Mouse (Mus musculus) cortical plate, adult 2 months (tissue): ENCODE data around the gene Stom.

ENCODE experiments used
- CTCF ChIP-seq: fragments of 200-500 bp; IDR thresholded peaks from 2 replicates; pipeline ENCODE4 v1.5.1; 2011; ENCODE audit warnings: mild to moderate bottlenecking, control low read depth, low read length; ENCODE audit not compliant: insufficient read depth; ENCODE audit errors: extremely low read depth
- POLR2A ChIP-seq: fragments of 200-500 bp; IDR thresholded peaks from 2 replicates; pipeline ENCODE4 v1.6.1; 2011; ENCODE audit warnings: mild to moderate bottlenecking, low read length, control low read depth; ENCODE audit not compliant: insufficient read depth; ENCODE audit errors: extremely low read depth

DNA sequence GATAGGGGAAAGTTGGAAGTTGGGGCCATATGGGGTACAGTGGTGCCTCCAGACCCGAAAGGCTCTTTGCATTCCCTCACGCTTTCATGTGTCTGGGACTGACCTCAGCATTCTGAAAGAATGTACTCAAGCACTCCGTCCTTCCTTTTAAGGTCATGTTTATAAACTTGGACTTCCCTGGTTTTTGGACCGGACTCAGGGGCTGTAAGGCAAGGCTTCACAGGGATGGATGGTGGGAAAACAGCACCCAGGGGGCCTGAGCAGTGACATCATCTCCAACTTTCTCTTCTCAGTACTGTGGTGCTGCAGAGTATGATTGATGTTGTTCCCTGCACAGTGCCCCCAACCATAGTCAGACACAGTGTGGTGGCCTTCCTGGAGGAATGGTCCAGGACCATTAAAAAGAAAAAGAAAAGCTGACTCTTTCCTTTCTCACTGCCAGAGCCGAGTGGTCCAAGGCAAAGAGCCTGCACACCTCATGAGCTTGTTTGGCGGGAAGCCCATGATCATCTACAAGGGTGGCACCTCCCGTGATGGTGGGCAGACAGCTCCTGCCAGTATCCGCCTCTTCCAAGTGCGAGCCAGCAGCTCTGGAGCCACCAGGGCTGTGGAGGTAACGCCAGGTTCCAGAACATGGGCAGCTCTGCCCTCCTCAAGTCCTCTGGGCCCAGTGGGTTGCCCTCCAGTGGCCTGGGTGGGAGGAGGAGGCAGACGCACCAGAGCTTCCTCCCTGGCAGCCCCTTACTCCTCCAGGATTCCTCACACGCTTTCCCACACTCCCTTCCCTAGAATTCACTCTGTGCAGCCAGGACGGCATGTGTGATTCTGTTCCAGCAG lies 34.5 kb downstream of the Stom start:
- TF ChIP-seq POLR2A (no peak), CTCF (no peak)
